In genomic region chr14:25459394-25459997, GRCm38 (mm10) we compare ENCODE assay signal across 8 mouse cellular contexts. TPM values are rescaled to one million over a fixed set of nuclear protein-coding genes. Genes with fewer than 3 reads are reported as not detected.
A peak's percentile ranks its signal among the peaks of the same experiment; 100 is the strongest.
DNase-seq lines count a peak whose midpoint lies in the region; ATAC-seq and TF ChIP-seq lines count a peak whose summit lies in the region.

No protein-coding gene starts in this region.

- peak; percentile 50 for ATAC-seq in embryonic facial prominence, embryonic 14.5 days (ENCODE audit: low read depth)
- peak; percentile 28 for ATAC-seq in neural tube, embryonic 14.5 days (ENCODE audit: low read depth)

- peak; percentile 61 for TF ChIP-seq CTCF in liver, adult 2 months (IDR thresholded peaks at IDR 0.05; ENCODE audit: low read depth, low read length)

- H3K9ac ChIP-seq in embryonic facial prominence, embryonic 14.5 days (ENCODE audit: low read depth, low read length): peak overlapping the region; percentile 98
- peak overlapping the region; percentile 94 for H3K9ac ChIP-seq in liver, adult 2 months (ENCODE audit: low read depth, low read length)
- peak overlapping the region; percentile 88 for H3K9ac ChIP-seq in neural tube, embryonic 14.5 days (replicated peaks; ENCODE audit: low read depth, low read length)

- peak overlapping the region; percentile 86 for H3K4me3 ChIP-seq in heart, embryonic 10.5 days
- H3K4me3 ChIP-seq in embryonic facial prominence, embryonic 14.5 days (ENCODE audit: low read depth, low read length): peak overlapping the region; percentile 97
- H3K4me3 ChIP-seq in hindbrain, embryonic 10.5 days: peak overlapping the region; percentile 97
- H3K4me3 ChIP-seq in liver, adult 2 months (ENCODE audit: insufficient read depth, low read depth, low read length): peak overlapping the region; percentile 95
- peak overlapping the region; percentile 84 for H3K4me3 ChIP-seq in neural tube, embryonic 14.5 days (ENCODE audit: low read depth, low read length)

- no peaks in the 10 kb centered on the region for H3K27me3 ChIP-seq in heart, embryonic 10.5 days (ENCODE audit: insufficient read depth, poor library complexity, severe bottlenecking)
- no peaks in the 10 kb centered on the region for H3K27me3 ChIP-seq in embryonic facial prominence, embryonic 14.5 days (replicated peaks; ENCODE audit: control insufficient read depth, insufficient read depth, low read length)
- H3K27me3 ChIP-seq in hindbrain, embryonic 10.5 days (ENCODE audit: insufficient read depth, poor library complexity, severe bottlenecking): peaks cover 15% of the 10 kb centered on the region
- H3K27me3 ChIP-seq in liver, adult 2 months (ENCODE audit: control insufficient read depth, insufficient read depth, low read length): no peaks in the 10 kb centered on the region
- no peaks in the 10 kb centered on the region for H3K27me3 ChIP-seq in neural tube, embryonic 14.5 days (ENCODE audit: control insufficient read depth, insufficient read depth, low read length)

- no peaks in the 10 kb centered on the region for H3K36me3 ChIP-seq in heart, embryonic 10.5 days
- no peaks in the 10 kb centered on the region for H3K36me3 ChIP-seq in embryonic facial prominence, embryonic 14.5 days (ENCODE audit: control insufficient read depth, insufficient read depth, low read length)
- H3K36me3 ChIP-seq in hindbrain, embryonic 10.5 days: no peaks in the 10 kb centered on the region
- no peaks in the 10 kb centered on the region for H3K36me3 ChIP-seq in liver, adult 2 months (ENCODE audit: control insufficient read depth, insufficient read depth, low read length)
- H3K36me3 ChIP-seq in neural tube, embryonic 14.5 days (ENCODE audit: control insufficient read depth, insufficient read depth, low read length): no peaks in the 10 kb centered on the region

- H3K4me2 ChIP-seq in embryonic facial prominence, embryonic 14.5 days (ENCODE audit: low read depth, low read length): peak overlapping the region; percentile 76
- H3K4me2 ChIP-seq in neural tube, embryonic 14.5 days (ENCODE audit: low read depth, low read length): peak overlapping the region; percentile 92

- no peaks in the 10 kb centered on the region for H3K9me3 ChIP-seq in heart, embryonic 10.5 days
- no peaks in the 10 kb centered on the region for H3K9me3 ChIP-seq in embryonic facial prominence, embryonic 14.5 days (ENCODE audit: control insufficient read depth, low read length)
- no peaks in the 10 kb centered on the region for H3K9me3 ChIP-seq in hindbrain, embryonic 10.5 days
- no peaks in the 10 kb centered on the region for H3K9me3 ChIP-seq in neural tube, embryonic 14.5 days (ENCODE audit: control insufficient read depth, low read length)

- H3K4me1 ChIP-seq in heart, embryonic 10.5 days: peaks cover 77% of the 10 kb centered on the region
- peaks cover 39% of the 10 kb centered on the region for H3K4me1 ChIP-seq in embryonic facial prominence, embryonic 14.5 days (ENCODE audit: control insufficient read depth, insufficient read depth, low read length)
- peaks cover 78% of the 10 kb centered on the region for H3K4me1 ChIP-seq in hindbrain, embryonic 10.5 days (replicated peaks)
- peaks cover 23% of the 10 kb centered on the region for H3K4me1 ChIP-seq in liver, adult 2 months (ENCODE audit: control insufficient read depth, insufficient read depth, low read length)
- peaks cover 42% of the 10 kb centered on the region for H3K4me1 ChIP-seq in neural tube, embryonic 14.5 days (ENCODE audit: control insufficient read depth, insufficient read depth, low read length)

- no peak for TF ChIP-seq POLR2A in liver, adult 2 months (IDR thresholded peaks at IDR 0.05; ENCODE audit: extremely low read depth, insufficient read depth, low read length)

- DNase-seq in heart, embryonic 10.5 days (ENCODE audit: low spot score): peak; percentile 86
- no peak for DNase-seq in heart, adult 18-20 months
- DNase-seq in CD8-positive naive resting alpha-beta T cell, adult 2 months (ENCODE audit: low read depth in 2 of 2, low spot score in 2 of 2): peak; percentile 50 to 66
- DNase-seq in embryonic facial prominence, embryonic 14.5 days (ENCODE audit: low spot score): peak; percentile 32
- DNase-seq in hindbrain, embryonic 10.5 days (ENCODE audit: low spot score): no peak
- peak; percentile 51 for DNase-seq in liver, adult 2 months (ENCODE audit: extremely low read depth, low read depth, low spot score)
- DNase-seq in natural killer cell, adult 2 months (ENCODE audit: low spot score in 2 of 2): no peak

- peaks cover 37% of the 10 kb centered on the region for H3K79me2 ChIP-seq in liver, adult 2 months (ENCODE audit: control insufficient read depth, insufficient read depth, low read length)

- under 1% methylated on average over 69 of the region's 69 CpGs for WGBS in heart, embryonic 10.5 days
- 1% methylated on average over 30 of the region's 69 CpGs for WGBS in embryonic facial prominence, embryonic 14.5 days
- WGBS in hindbrain, embryonic 10.5 days: under 1% methylated on average over 69 of the region's 69 CpGs
- WGBS in liver, adult 2 months: under 1% methylated on average over 65 of the region's 69 CpGs
- WGBS in neural tube, embryonic 14.5 days: under 1% methylated on average over 66 of the region's 69 CpGs

- peak overlapping the region; percentile 95 for H3K27ac ChIP-seq in heart, embryonic 10.5 days
- peak overlapping the region; percentile 100 for H3K27ac ChIP-seq in embryonic facial prominence, embryonic 14.5 days (replicated peaks; ENCODE audit: low read depth, low read length)
- peak overlapping the region; percentile 98 for H3K27ac ChIP-seq in hindbrain, embryonic 10.5 days
- peak overlapping the region; percentile 96 for H3K27ac ChIP-seq in liver, adult 2 months (replicated peaks; ENCODE audit: insufficient read depth, low read depth, low read length)
- peak overlapping the region; percentile 95 for H3K27ac ChIP-seq in neural tube, embryonic 14.5 days (ENCODE audit: low read depth, low read length)

RNA-seq across cellular contexts. Expression of gene Zmiz1, which starts 0.5 kb away (rescaled TPM):
- polyA plus RNA-seq in heart, embryonic 10.5 days (2016; fragmentation: Nextera tagmentation; extraction: Ambion mirVana): 38.1 and 45.8 TPM in 2 replicates
- total RNA-seq in heart, adult 18-20 months (2021): 10 to 100 TPM; 32.5 to 38.5 TPM
- polyA plus RNA-seq in embryonic facial prominence, embryonic 14.5 days (2014; fragmentation: Nextera tagmentation; extraction: Ambion mirVana): 31.3 and 36.6 TPM in 2 replicates
- 44.4 and 60.1 TPM in 2 replicates for polyA plus RNA-seq in hindbrain, embryonic 10.5 days (2016; fragmentation: Nextera tagmentation; extraction: Ambion mirVana)
- total RNA-seq in liver, adult 2 months (2014; rRNA removed): 5.3 and 10.1 TPM in 2 replicates
- 10.2 and 11.0 TPM in 2 replicates for polyA plus RNA-seq in liver, adult 2 months (2012; rRNA removed)
- polyA plus RNA-seq in neural tube, embryonic 14.5 days (2014; fragmentation: Nextera tagmentation; extraction: Ambion mirVana): 72.7 and 75.0 TPM in 2 replicates

Comparison
In these comparisons a context has a peak if more than half of its experiments do, and no peak if none do; other contexts are left out.
1. DNase-seq: peak in heart, embryonic 10.5 days (single experiment), CD8-positive naive resting alpha-beta T cell, adult 2 months (2 of 2), embryonic facial prominence, embryonic 14.5 days (single experiment) and liver, adult 2 months (single experiment); none in heart, adult 18-20 months (0 of 2), hindbrain, embryonic 10.5 days (single experiment) and natural killer cell, adult 2 months (0 of 2).
2. Peak in every context shown above with its lines, with median percentiles within 50 percentile points of each other: H3K27ac ChIP-seq, H3K4me3 ChIP-seq and H3K9ac ChIP-seq.